Mouse (Mus musculus) MEL (cell line): ENCODE measurements around the gene Gm49601.

Experiments
- CTCF ChIP-seq, 3 experiments: IDR thresholded peaks in 2 of 3; conservative IDR thresholded peaks in 1 of 3; 2 replicates each; pipeline ENCODE4 v1.5.1; 2011 to 2012; ENCODE audit warnings: low read length in 3 of 3, low read depth in 2 of 3, mild to moderate bottlenecking in 2 of 3, improper control_type of control experiment in 1 of 3, inconsistent platforms in 1 of 3, mixed read lengths in 1 of 3, moderate library complexity in 1 of 3; ENCODE audit not compliant: control insufficient read depth in 1 of 3, insufficient read depth in 1 of 3, poor library complexity in 1 of 3, severe bottlenecking in 1 of 3
- E2F4 ChIP-seq: IDR thresholded peaks from 2 replicates; pipeline ENCODE4 v1.6.1; 2011; ENCODE audit warnings: low read depth, low read length, improper control_type of control experiment, borderline replicate concordance
- EP300 ChIP-seq, 2 experiments: IDR thresholded peaks; 2 replicates each; pipeline ENCODE4 v1.6.1; 2011; ENCODE audit warnings: improper control_type of control experiment in 2 of 2, low read length in 2 of 2, low read depth in 1 of 2, mild to moderate bottlenecking in 1 of 2
- ETS1 ChIP-seq: IDR thresholded peaks from 2 replicates; pipeline ENCODE4 v1.6.1; 2012; ENCODE audit warnings: low read depth, mild to moderate bottlenecking, inconsistent platforms, low read length, improper control_type of control experiment, moderate library complexity
- NELFE ChIP-seq: IDR thresholded peaks from 2 replicates; pipeline ENCODE4 v1.6.1; 2011; ENCODE audit warnings: low read depth, low read length, improper control_type of control experiment
- POLR2A ChIP-seq, 2 experiments: IDR thresholded peaks; 2 replicates each; pipeline ENCODE4 v1.6.1; 2011 to 2012; ENCODE audit warnings: low read length in 2 of 2, mild to moderate bottlenecking in 2 of 2, control low read depth in 1 of 2, improper control_type of control experiment in 1 of 2, low read depth in 1 of 2, moderate library complexity in 1 of 2; ENCODE audit not compliant: control insufficient read depth in 1 of 2, insufficient read depth in 1 of 2, poor library complexity in 1 of 2
- RAD21 ChIP-seq: IDR thresholded peaks from 2 replicates; pipeline ENCODE4 v1.6.1; 2011; ENCODE audit warnings: mild to moderate bottlenecking, low read depth, low read length, improper control_type of control experiment
- TBP ChIP-seq: IDR thresholded peaks from 2 replicates; pipeline ENCODE4 v1.8.0; 2011; ENCODE audit warnings: low read depth, low read length, improper control_type of control experiment

- TF ChIP-seq EP300 (IDR thresholded peaks at IDR 0.05; ENCODE audit: low read depth in 1 of 2, low read length in 2 of 2) = no peak
- TF ChIP-seq RAD21 = no peak
- TF ChIP-seq CTCF (IDR thresholded peaks at IDR 0.05 in 2 of 3, conservative IDR thresholded peaks at IDR 0.05 in 1 of 3; ENCODE audit: control insufficient read depth in 1 of 3, insufficient read depth in 1 of 3, low read depth in 2 of 3, low read length in 3 of 3, poor library complexity in 1 of 3, severe bottlenecking in 1 of 3) = no peak
- no peak for TF ChIP-seq POLR2A (IDR thresholded peaks at IDR 0.05; ENCODE audit: control insufficient read depth in 1 of 2, insufficient read depth in 1 of 2, low read depth in 1 of 2, low read length in 2 of 2, poor library complexity in 1 of 2)
- no peak for TF ChIP-seq E2F4
- no peak for TF ChIP-seq TBP
- TF ChIP-seq NELFE = no peak
- TF ChIP-seq ETS1 = no peak
Observed at GRCm38 (mm10) chr16:18628206-18628947, 2.1 kb upstream of the Gm49601 start.
